Mouse (Mus musculus) liver, adult 2 months (tissue): ENCODE measurements around the gene Rnf126. TPM values are rescaled to one million over a fixed set of nuclear protein-coding genes. Genes with fewer than 3 reads are reported as not detected.

Source experiments
- DNase-seq: peaks from one replicate; pipeline ENCODE4 v3.0.0-alpha.2; 2011; ENCODE audit warnings: low read depth, low spot score; ENCODE audit errors: extremely low read depth
- H3K27ac ChIP-seq: fragments of 200-500 bp; replicated peaks from 2 replicates; pipeline ENCODE4 v1.5.1; 2012; ENCODE audit warnings: low read depth, mild to moderate bottlenecking, control low read depth, inconsistent platforms, low read length; ENCODE audit not compliant: insufficient read depth
- H3K27me3 ChIP-seq: fragments of 200-500 bp; 2 replicates; pipeline ENCODE4 v1.6.1; 2012; ENCODE audit warnings: mild to moderate bottlenecking, moderate library complexity, low read length, inconsistent platforms; ENCODE audit not compliant: control insufficient read depth, insufficient read depth
- H3K36me3 ChIP-seq: fragments of 200-500 bp; 2 replicates; pipeline ENCODE4 v1.6.1; 2012; ENCODE audit warnings: low read length, inconsistent platforms; ENCODE audit not compliant: control insufficient read depth, insufficient read depth
- H3K4me1 ChIP-seq: fragments of 200-500 bp; 2 replicates; pipeline ENCODE4 v1.6.1; 2011; ENCODE audit warnings: low read length; ENCODE audit not compliant: control insufficient read depth, insufficient read depth
- H3K4me3 ChIP-seq: fragments of 200-500 bp; 2 replicates; pipeline ENCODE4 v1.5.1; 2011; ENCODE audit warnings: low read depth, mild to moderate bottlenecking, control low read depth, low read length, moderate library complexity; ENCODE audit not compliant: insufficient read depth
- H3K79me2 ChIP-seq: fragments of 200-500 bp; 2 replicates; pipeline ENCODE4 v1.6.1; 2012; ENCODE audit warnings: inconsistent platforms, mild to moderate bottlenecking, low read length, moderate library complexity; ENCODE audit not compliant: control insufficient read depth, insufficient read depth
- H3K9ac ChIP-seq: fragments of 200-500 bp; 2 replicates; pipeline ENCODE4 v1.6.1; 2012; ENCODE audit warnings: low read depth, mild to moderate bottlenecking, control low read depth, inconsistent platforms, low read length
- CTCF ChIP-seq: fragments of 200-500 bp; IDR thresholded peaks from 2 replicates; pipeline ENCODE4 v1.5.1; 2011; ENCODE audit warnings: low read depth, low read length, control low read depth
- POLR2A ChIP-seq: fragments of 200-500 bp; IDR thresholded peaks from 2 replicates; pipeline ENCODE4 v1.6.1; 2011; ENCODE audit warnings: low read length, control low read depth; ENCODE audit not compliant: insufficient read depth; ENCODE audit errors: extremely low read depth
- WGBS: fragments of 180-500 bp; shearing (Covaris S2); methylation state at CpG from one replicate; pipeline ENCODE4 v1.1.7; 2018; 5-methylcytosine and 5-hydroxymethylcytosine counted together
- polyA plus RNA-seq: library from polyadenylated mRNA; depleted of rRNA; stranded (reverse); fragments of >200 nt; gene quantifications from 2 replicates; pipeline ENCODE4 v1.2.3, GENCODE M21; 2012
- total RNA-seq: library from RNA; depleted of rRNA; stranded (reverse); fragments of >200 nt; gene quantifications from 2 replicates; pipeline ENCODE4 v1.2.3, GENCODE M21; 2014

Rnf126 gene
- total and polyA plus RNA-seq, 2 experiments = 7.6 to 70.6 TPM

DNA sequence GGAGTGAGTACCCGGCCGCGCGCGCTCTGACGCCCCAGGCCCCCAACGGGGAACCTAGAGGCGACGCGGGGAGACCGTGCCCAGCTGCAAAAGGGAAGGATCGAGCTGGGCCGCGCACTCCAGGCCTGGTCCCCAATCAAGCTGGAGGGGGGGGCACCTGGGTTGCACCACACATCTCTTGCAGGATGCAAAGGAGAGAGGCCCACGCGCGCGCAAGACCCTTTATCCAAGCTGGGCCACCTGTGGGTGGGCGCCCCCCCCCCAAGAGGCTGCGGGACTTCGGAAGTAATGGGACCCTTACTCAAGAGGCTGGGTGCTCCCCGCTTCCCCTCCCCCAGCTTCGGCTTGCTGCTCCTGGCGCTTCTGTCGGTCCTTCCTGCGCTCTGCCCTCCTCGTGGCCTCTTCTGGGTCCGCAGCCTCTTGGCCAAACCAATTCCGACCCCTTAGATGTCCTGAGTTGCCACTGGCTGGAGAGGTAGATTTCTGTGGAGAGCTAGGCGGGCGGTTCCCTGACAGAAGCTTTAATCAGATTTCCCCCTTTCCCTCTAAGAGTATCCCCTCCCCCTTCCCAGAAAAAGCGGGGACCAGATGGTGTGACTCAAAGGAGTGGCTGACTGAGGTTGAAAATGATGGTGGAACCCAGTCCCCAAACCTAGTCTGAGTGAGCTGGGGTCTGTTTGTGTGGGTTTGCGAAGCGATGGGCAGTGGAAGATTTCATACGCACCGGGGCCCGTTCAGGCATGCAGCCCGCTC, 27.2 kb upstream of the Rnf126 start:
- Histone ChIP-seq H3K79me2 (no peaks in the 10 kb centered on the region), H3K4me1 (no peaks in the 10 kb centered on the region), H3K9ac (peak overlapping the region; percentile 86), H3K36me3 (no peaks in the 10 kb centered on the region), H3K27me3 (0 out of 2 replicates have a peak, but pooled peaks cover 5% of the 10 kb centered on the region), H3K4me3 (peak overlapping the region; percentile 70), H3K27ac (no peak overlapping the region; the same call in 1 of the 2 replicates)
- no peak for TF ChIP-seq CTCF
- WGBS = 18% methylated on average over 37 of the region's 38 CpGs
- DNase-seq = no peak

- peak within 1 kb of the TSS; percentile 86 for H3K9ac ChIP-seq
- WGBS = 9% methylated on average over 35 of the region's 51 CpGs
- H3K27ac ChIP-seq = no peak within 1 kb of the TSS; the same call in 1 of the 2 replicates
- TF ChIP-seq POLR2A = no peak
- peak; percentile 85 for TF ChIP-seq CTCF
- H3K79me2 ChIP-seq = no peaks in the 10 kb centered on the region
- H3K27me3 ChIP-seq = 0 out of 2 replicates have a peak, but pooled peaks cover 5% of the 10 kb centered on the region
- H3K36me3 ChIP-seq = no peaks in the 10 kb centered on the region
- peak within 1 kb of the TSS; percentile 70 for H3K4me3 ChIP-seq
- no peak for DNase-seq
- no peaks in the 10 kb centered on the region for H3K4me1 ChIP-seq
Measured at GRCm38 (mm10) chr10:79793051-79793737, 26.4 kb upstream of the Rnf126 start, which contains the start of gene Palm. Gene Palm (plus strand): TSS chr10:79793572.

DNA sequence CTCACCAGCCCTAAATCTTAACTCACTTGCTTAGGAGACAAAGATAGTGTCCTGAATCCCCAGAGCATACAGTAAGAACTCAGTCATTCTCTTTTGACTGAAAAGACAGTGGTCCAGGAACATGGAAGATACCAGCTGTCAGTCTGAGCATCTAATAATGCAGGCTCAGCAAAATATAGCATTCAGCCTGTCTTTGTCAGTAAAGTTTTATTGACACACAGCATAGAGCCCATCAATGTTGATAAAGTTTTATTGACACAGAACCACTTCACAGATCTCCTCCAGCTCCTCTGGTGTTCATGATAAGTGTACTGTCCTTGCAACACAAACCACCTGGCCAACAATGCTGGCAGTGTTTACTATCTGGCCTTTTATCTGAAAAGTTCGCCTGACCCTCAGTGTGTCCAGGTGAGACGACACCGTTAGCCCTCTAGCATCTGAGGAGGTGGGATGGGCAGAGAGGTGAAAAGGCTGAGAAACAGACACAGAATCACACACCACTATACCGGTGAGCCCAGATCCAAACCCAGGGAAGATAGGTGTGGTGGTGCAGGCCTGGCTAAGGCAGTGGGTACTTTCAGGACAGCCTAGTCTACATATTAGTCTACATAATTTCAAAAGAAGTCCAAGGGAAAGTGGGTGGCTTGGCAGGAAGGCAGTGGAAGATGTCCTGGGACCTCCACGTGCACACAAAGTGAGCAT, 25.7 kb upstream of the Rnf126 start:
- H3K27ac ChIP-seq = no peak overlapping the region

DNA sequence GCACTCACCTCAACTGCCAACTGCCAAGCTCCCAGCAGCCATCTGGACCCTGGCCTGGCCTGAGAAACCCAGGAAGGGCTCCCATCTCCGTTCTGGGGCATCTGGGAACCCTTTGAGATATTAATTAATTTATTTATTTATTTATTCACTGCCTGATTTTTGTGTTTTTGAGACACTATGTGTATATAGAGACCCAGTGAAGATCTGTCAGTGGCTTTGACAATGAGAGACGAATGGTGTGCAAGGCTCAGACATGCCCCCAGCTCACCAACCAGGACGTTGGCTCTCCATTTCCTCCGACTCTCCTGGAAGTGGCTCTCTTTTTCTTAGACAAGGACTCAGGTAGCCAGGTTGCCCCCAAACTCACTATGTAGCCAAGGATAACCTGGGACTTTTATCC, 24.1 kb upstream of the Rnf126 start, which contains the start of gene Prss57:
TSS of gene Prss57 (minus strand) at position 101 of the 400 bp plus-strand sequence.
- TF ChIP-seq POLR2A (no peak), CTCF (no peak)
- no peaks in the 10 kb centered on the region for H3K4me1 ChIP-seq
- DNase-seq = no peak
- no peaks in the 10 kb centered on the region for H3K79me2 ChIP-seq
- H3K9ac ChIP-seq = no peak within 1 kb of the TSS
- H3K36me3 ChIP-seq = no peaks in the 10 kb centered on the region
- WGBS = 90% methylated on average over 4 of the region's 4 CpGs
- H3K4me3 ChIP-seq = no peak within 1 kb of the TSS
- no peak within 1 kb of the TSS for H3K27ac ChIP-seq
- 0 out of 2 replicates have a peak, but pooled peaks cover 5% of the 10 kb centered on the region for H3K27me3 ChIP-seq

More for the DNA sequence above, 25.7 kb upstream of the Rnf126 start:
- H3K27me3 ChIP-seq = 0 out of 2 replicates have a peak, but pooled peaks cover 5% of the 10 kb centered on the region
- no peak overlapping the region for H3K4me3 ChIP-seq
- WGBS = 78% methylated on average over 5 of the region's 5 CpGs
- DNase-seq = no peak
- no peaks in the 10 kb centered on the region for H3K36me3 ChIP-seq
- H3K9ac ChIP-seq = no peak overlapping the region
- no peaks in the 10 kb centered on the region for H3K4me1 ChIP-seq
- no peaks in the 10 kb centered on the region for H3K79me2 ChIP-seq
- TF ChIP-seq CTCF = no peak
- no peak for TF ChIP-seq POLR2A

GRCm38 (mm10) chr10:79789581-79789980, 22.8 kb upstream of the Rnf126 start:
- TF ChIP-seq CTCF = no peak
- no peak for TF ChIP-seq POLR2A
- Histone ChIP-seq H3K4me1 (no peaks in the 10 kb centered on the region), H3K9ac (no peak overlapping the region), H3K27ac (no peak overlapping the region), H3K4me3 (no peak overlapping the region), H3K27me3 (0 out of 2 replicates have a peak, but pooled peaks cover 5% of the 10 kb centered on the region), H3K36me3 (no peaks in the 10 kb centered on the region), H3K79me2 (no peaks in the 10 kb centered on the region)
- DNase-seq = no peak
- WGBS = 75% methylated on average over 2 of the region's 2 CpGs
